Comparison of ENCODE assay signal across 7 mouse cellular contexts in the genomic region with DNA sequence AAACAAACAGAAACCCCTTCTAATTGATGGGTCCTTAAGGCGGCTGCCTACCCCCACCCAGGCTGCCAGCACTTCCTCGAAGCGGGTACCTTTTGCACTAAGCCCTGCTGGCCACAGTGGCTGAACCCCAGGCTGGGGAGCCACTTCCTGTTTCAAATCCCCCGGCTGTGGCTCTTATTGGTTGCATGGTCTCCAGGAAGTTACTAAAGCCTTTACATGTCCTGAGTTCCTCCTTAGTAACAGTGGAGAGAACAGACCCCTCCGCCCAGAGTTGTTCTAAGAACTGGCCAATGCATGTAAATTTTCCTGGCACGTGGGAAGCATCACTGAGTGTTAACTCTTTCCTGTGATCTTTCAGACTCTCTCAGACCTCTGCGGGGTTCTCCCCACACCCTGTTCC. TPM values are rescaled to one million over a fixed set of nuclear protein-coding genes. Genes with fewer than 3 reads are reported as not detected.
DNase-seq lines count a peak whose midpoint lies in the region; ATAC-seq lines count a peak whose summit lies in the region.

No protein-coding gene starts in this region.

- peak overlapping the region; percentile 63 for H3K27ac ChIP-seq in heart, embryonic 16.5 days (ENCODE audit: low read length)
- peak overlapping the region; percentile 75 for H3K27ac ChIP-seq in liver, embryonic 13.5 days
- peak overlapping the region; percentile 29; the same call in 1 of the 2 replicates for H3K27ac ChIP-seq in neural tube, embryonic 13.5 days (replicated peaks)

- peaks cover 24% of the 10 kb centered on the region for H3K4me1 ChIP-seq in heart, embryonic 16.5 days (ENCODE audit: control insufficient read depth, insufficient read depth, low read length)
- peaks cover 68% of the 10 kb centered on the region for H3K4me1 ChIP-seq in liver, embryonic 13.5 days (replicated peaks)
- H3K4me1 ChIP-seq in neural tube, embryonic 13.5 days (replicated peaks), result peaks cover 57% of the 10 kb centered on the region

- no peaks in the 10 kb centered on the region for H3K27me3 ChIP-seq in heart, embryonic 16.5 days (ENCODE audit: control insufficient read depth, insufficient read depth, low read length)
- no peaks in the 10 kb centered on the region for H3K27me3 ChIP-seq in liver, embryonic 13.5 days
- no peaks in the 10 kb centered on the region for H3K27me3 ChIP-seq in neural tube, embryonic 13.5 days

- peak overlapping the region; percentile 38 for H3K4me3 ChIP-seq in heart, embryonic 16.5 days (ENCODE audit: low read length)
- peak overlapping the region; percentile 59 for H3K4me3 ChIP-seq in liver, embryonic 13.5 days (replicated peaks)
- H3K4me3 ChIP-seq in neural tube, embryonic 13.5 days, result peak overlapping the region; percentile 45

- DNase-seq in CD8-positive naive resting alpha-beta T cell, adult 2 months (ENCODE audit: low read depth in 2 of 2, low spot score in 2 of 2), result peak; percentile 45 to 70
- DNase-seq in ZHBTc4 (ENCODE audit: low read depth, low spot score), result peak; percentile 89
- no peak for DNase-seq in liver, embryonic 13.5 days
- DNase-seq in frontal cortex, postnatal 36 days (ENCODE audit: low spot score in 2 of 2), result no peak
- no peak for DNase-seq in layer of hippocampus, postnatal 25 days (ENCODE audit: extremely low spot score in 1 of 2, low spot score in 1 of 2)

- H3K9ac ChIP-seq in heart, embryonic 16.5 days (ENCODE audit: low read length), result peak overlapping the region; percentile 15; the same call in 1 of the 2 replicates
- peak overlapping the region; percentile 71 for H3K9ac ChIP-seq in liver, embryonic 13.5 days
- peak overlapping the region; percentile 65 for H3K9ac ChIP-seq in neural tube, embryonic 13.5 days

- peak; percentile 2; the same call in 1 of the 2 replicates for ATAC-seq in heart, embryonic 16.5 days (replicated peaks; ENCODE audit: extremely low read depth, insufficient read depth, low FRiP score)
- no peak for ATAC-seq in liver, embryonic 13.5 days (ENCODE audit: low read depth)
- no peak for ATAC-seq in neural tube, embryonic 13.5 days (ENCODE audit: low read depth)

- WGBS in heart, embryonic 16.5 days, result 41% methylated on average over 7 of the region's 7 CpGs
- 36% methylated on average over 7 of the region's 7 CpGs for WGBS in liver, embryonic 13.5 days (ENCODE audit: insufficient replicate concordance)
- 41% methylated on average over 7 of the region's 7 CpGs for WGBS in neural tube, embryonic 13.5 days

- no peaks in the 10 kb centered on the region for H3K9me3 ChIP-seq in heart, embryonic 16.5 days (replicated peaks; ENCODE audit: control insufficient read depth, low read length)
- no peaks in the 10 kb centered on the region for H3K9me3 ChIP-seq in liver, embryonic 13.5 days (replicated peaks)
- no peaks in the 10 kb centered on the region for H3K9me3 ChIP-seq in neural tube, embryonic 13.5 days

- peaks cover 48% of the 10 kb centered on the region for H3K36me3 ChIP-seq in heart, embryonic 16.5 days (ENCODE audit: control insufficient read depth, insufficient read depth)
- peaks cover 92% of the 10 kb centered on the region for H3K36me3 ChIP-seq in liver, embryonic 13.5 days
- H3K36me3 ChIP-seq in neural tube, embryonic 13.5 days, result peaks cover 79% of the 10 kb centered on the region

- H3K4me2 ChIP-seq in heart, embryonic 16.5 days (ENCODE audit: low read depth, low read length), result peak overlapping the region; percentile 57
- H3K4me2 ChIP-seq in liver, embryonic 13.5 days, result peak overlapping the region; percentile 77
- peak overlapping the region; percentile 76 for H3K4me2 ChIP-seq in neural tube, embryonic 13.5 days

RNA-seq across cellular contexts. Expression of a gene that starts 9.1 kb away (rescaled TPM):
- polyA plus RNA-seq in heart, embryonic 16.5 days (2015; fragmentation: Nextera tagmentation; extraction: Ambion mirVana), result 6.0 and 6.5 TPM in 2 replicates
- polyA plus RNA-seq in liver, embryonic 13.5 days (2015; fragmentation: Nextera tagmentation; extraction: Ambion mirVana), result 3.4 and 3.8 TPM in 2 replicates
- polyA plus RNA-seq in neural tube, embryonic 13.5 days (2015; fragmentation: Nextera tagmentation; extraction: Ambion mirVana), result 11.5 and 13.1 TPM in 2 replicates
- 10 to 100 TPM; 26.1 to 36.5 TPM for total RNA-seq in layer of hippocampus, postnatal 25 days (2021)

RNA-seq across cellular contexts. Expression of a gene that starts 18.1 kb away (rescaled TPM):
- 60.0 and 63.8 TPM in 2 replicates for polyA plus RNA-seq in heart, embryonic 16.5 days (2015; fragmentation: Nextera tagmentation; extraction: Ambion mirVana)
- 76.0 and 76.3 TPM in 2 replicates for polyA plus RNA-seq in liver, embryonic 13.5 days (2015; fragmentation: Nextera tagmentation; extraction: Ambion mirVana)
- polyA plus RNA-seq in neural tube, embryonic 13.5 days (2015; fragmentation: Nextera tagmentation; extraction: Ambion mirVana), result 66.9 and 67.9 TPM in 2 replicates
- total RNA-seq in layer of hippocampus, postnatal 25 days (2021), result 10 to 100 TPM; 26.1 to 28.4 TPM

RNA-seq across cellular contexts. Expression of a gene that starts 18.6 kb away (rescaled TPM):
- polyA plus RNA-seq in heart, embryonic 16.5 days (2015; fragmentation: Nextera tagmentation; extraction: Ambion mirVana), result 2.2 and 2.4 TPM in 2 replicates
- polyA plus RNA-seq in liver, embryonic 13.5 days (2015; fragmentation: Nextera tagmentation; extraction: Ambion mirVana), result 2.5 and 3.4 TPM in 2 replicates
- 4.2 and 4.4 TPM in 2 replicates for polyA plus RNA-seq in neural tube, embryonic 13.5 days (2015; fragmentation: Nextera tagmentation; extraction: Ambion mirVana)
- total RNA-seq in layer of hippocampus, postnatal 25 days (2021), result 10 to 100 TPM; 47.2 to 48.7 TPM

RNA-seq across cellular contexts. Expression of a gene that starts 31.4 kb away (rescaled TPM):
- polyA plus RNA-seq in heart, embryonic 16.5 days (2015; fragmentation: Nextera tagmentation; extraction: Ambion mirVana), result 0.20 and 0.46 TPM in 2 replicates
- polyA plus RNA-seq in liver, embryonic 13.5 days (2015; fragmentation: Nextera tagmentation; extraction: Ambion mirVana), result 12.4 and 15.2 TPM in 2 replicates
- polyA plus RNA-seq in neural tube, embryonic 13.5 days (2015; fragmentation: Nextera tagmentation; extraction: Ambion mirVana), result not detected in 2 replicates
- total RNA-seq in layer of hippocampus, postnatal 25 days (2021), result not detected

Comparison
In these comparisons a context has a peak if more than half of its experiments do, and no peak if none do; other contexts are left out.
1. DNase-seq: peak in CD8-positive naive resting alpha-beta T cell, adult 2 months (2 of 2) and ZHBTc4 (single experiment); none in liver, embryonic 13.5 days (single experiment), frontal cortex, postnatal 36 days (0 of 2) and layer of hippocampus, postnatal 25 days (0 of 2).
2. H3K9ac ChIP-seq: peak in every context shown above with its lines; median percentile 71 in liver, embryonic 13.5 days; 65 in neural tube, embryonic 13.5 days; 15 in heart, embryonic 16.5 days.
3. Peak in every context shown above with its lines, with median percentiles within 50 percentile points of each other: H3K27ac ChIP-seq, H3K4me2 ChIP-seq and H3K4me3 ChIP-seq.